Mouse (Mus musculus) brain, embryonic 14.5 days (tissue): ENCODE results near the gene Myh11. TPM values are rescaled to one million over a fixed set of nuclear protein-coding genes. Genes with fewer than 3 reads are reported as not detected.
"Not testable (repeated sequence)": the region's sequence is repeated elsewhere in the genome, so short reads cannot be mapped to it uniquely, and the experiment has no call there.

Experiments
- DNase-seq: peaks from one replicate; pipeline ENCODE4 v3.0.0-alpha.2; 2011; ENCODE audit warnings: low read depth
- CTCF ChIP-seq: fragments of 200-500 bp; IDR thresholded peaks from 2 replicates; pipeline ENCODE4 v1.5.1; 2012; ENCODE audit warnings: inconsistent platforms, mild to moderate bottlenecking, moderate library complexity, borderline replicate concordance; ENCODE audit not compliant: insufficient read depth, insufficient read length; ENCODE audit errors: extremely low read depth
- POLR2A ChIP-seq: fragments of 200-500 bp; IDR thresholded peaks from 2 replicates; pipeline ENCODE4 v1.6.1; 2012; ENCODE audit warnings: mild to moderate bottlenecking, inconsistent platforms, borderline replicate concordance; ENCODE audit not compliant: poor library complexity, insufficient read depth, insufficient read length, severe bottlenecking; ENCODE audit errors: extremely low read depth
- polyA plus RNA-seq: library from polyadenylated mRNA; depleted of rRNA; stranded (reverse); fragments of >200 nt; gene quantifications from 2 replicates; pipeline ENCODE4 v1.2.3, GENCODE M21; 2012; rRNA removed

Gene Myh11
- polyA plus RNA-seq, 1 experiment: 0.74 TPM

- no peak for TF ChIP-seq CTCF
- peak; percentile 96; the same call in 1 of the 2 replicates for TF ChIP-seq POLR2A
- DNase-seq: peak; percentile 100
Observed at GRCm38 (mm10) chr16:14158936-14159745, 132.0 kb downstream of the Myh11 start.

- no peak for DNase-seq
- TF ChIP-seq POLR2A: no peak
- TF ChIP-seq CTCF: no peak
Observed at GRCm38 (mm10) chr16:14158536-14158935, 132.6 kb downstream of the Myh11 start.

- TF ChIP-seq CTCF (no peak), POLR2A (no peak)
Observed at GRCm38 (mm10) chr16:14156312-14156711, 134.9 kb downstream of the Myh11 start.

GRCm38 (mm10) chr16:14155638-14156037, 135.5 kb downstream of the Myh11 start:
- DNase-seq: not testable (repeated sequence)

More at GRCm38 (mm10) chr16:14156312-14156711, 134.9 kb downstream of the Myh11 start:
- DNase-seq: no peak

- TF ChIP-seq POLR2A: no peak
- no peak for TF ChIP-seq CTCF
- no peak for DNase-seq
Observed at GRCm38 (mm10) chr16:14151718-14152117, 139.5 kb downstream of the Myh11 start.

GRCm38 (mm10) chr16:14147712-14148111, 143.5 kb downstream of the Myh11 start:
- no peak for DNase-seq
- no peak for TF ChIP-seq POLR2A

Other genes starting within 250 kb of the Myh11 start
- gene Nde1, start 128.1 kb downstream of the Myh11 start, polyA plus RNA-seq: 35.9 and 53.5 TPM in 2 replicates
- gene Marf1, start 128.0 kb downstream of the Myh11 start, polyA plus RNA-seq: 17.9 and 26.6 TPM in 2 replicates
- gene Fopnl, start 26.0 kb upstream of the Myh11 start, polyA plus RNA-seq: 83.0 and 95.1 TPM in 2 replicates
- 12.3 and 12.4 TPM in 2 replicates for gene Abcc1, start 70.2 kb upstream of the Myh11 start, polyA plus RNA-seq